Mouse (Mus musculus) heart, adult 18-20 months (tissue): ENCODE measurements around the gene Cpsf7. TPM values are rescaled to one million over a fixed set of nuclear protein-coding genes. Genes with fewer than 3 reads are reported as not detected.

ENCODE experiments used
- DNase-seq, 2 experiments: peaks; one replicate each; pipeline ENCODE4 v3.0.0; 2021 to 2022; ENCODE audit warnings: mixed read lengths in 1 of 2
- total RNA-seq, 2 experiments: library from RNA; stranded (reverse); gene quantifications; 2 replicates each; pipeline ENCODE4 v1.2.3; 2021

The Cpsf7 gene
- total RNA-seq, 2 experiments from 2014 or later, result 20.6 to 24.4 TPM

GRCm38 (mm10) chr19:10560108-10560507 lies 35.0 kb downstream of the Cpsf7 start:
- peak; percentile 19 to 25 for DNase-seq

- DNase-seq, result peak; percentile 66 to 81
Measured at GRCm38 (mm10) chr19:10561558-10562314, 36.7 kb downstream of the Cpsf7 start.

- DNase-seq, result no peak
Measured at GRCm38 (mm10) chr19:10562351-10562750, 37.3 kb downstream of the Cpsf7 start.

- no peak for DNase-seq
Measured at GRCm38 (mm10) chr19:10564278-10564677, 39.2 kb downstream of the Cpsf7 start.

GRCm38 (mm10) chr19:10565217-10565616 lies 40.2 kb downstream of the Cpsf7 start:
- DNase-seq, result no peak

- DNase-seq, result no peak
Measured at GRCm38 (mm10) chr19:10569627-10570026, 44.6 kb downstream of the Cpsf7 start.

GRCm38 (mm10) chr19:10576690-10577561 lies 51.9 kb downstream of the Cpsf7 start, which contains the start of the genes Cyb561a3 and Tmem138:
Gene Cyb561a3, plus strand, starts transcription at chr19:10577172.
Gene Tmem138, minus strand, starts transcription at chr19:10577362.
- peak; percentile 95 to 97 for DNase-seq

GRCm38 (mm10) chr19:10580102-10580501 lies 55.0 kb downstream of the Cpsf7 start:
- DNase-seq, result no peak

- no peak for DNase-seq
Measured at GRCm38 (mm10) chr19:10580761-10581160, 55.7 kb downstream of the Cpsf7 start.

GRCm38 (mm10) chr19:10581984-10582383 lies 56.9 kb downstream of the Cpsf7 start:
- no peak for DNase-seq

- DNase-seq, result no peak
Measured at GRCm38 (mm10) chr19:10583550-10584146, 58.6 kb downstream of the Cpsf7 start.

GRCm38 (mm10) chr19:10585112-10585511 lies 60.0 kb downstream of the Cpsf7 start:
- no peak for DNase-seq

- DNase-seq, result no peak
Measured at GRCm38 (mm10) chr19:10587231-10587630, 62.2 kb downstream of the Cpsf7 start.

- no peak for DNase-seq
Measured at GRCm38 (mm10) chr19:10589127-10589857, 64.2 kb downstream of the Cpsf7 start.

- no peak for DNase-seq
Measured at GRCm38 (mm10) chr19:10590301-10590700, 65.2 kb downstream of the Cpsf7 start.

- DNase-seq, result no peak
Measured at GRCm38 (mm10) chr19:10591659-10592377, 66.8 kb downstream of the Cpsf7 start.

Other genes with a start within 250 kb of the Cpsf7 start
- 1 to 10 TPM; 3.3 TPM for gene Dagla, start 220.4 kb upstream of the Cpsf7 start, total RNA-seq
- 10 to 100 TPM; 35.5 to 37.1 TPM for gene Syt7, start 136.2 kb upstream of the Cpsf7 start, total RNA-seq
- gene Lrrc10b, start 67.8 kb upstream of the Cpsf7 start, total RNA-seq, result 1 to 10 TPM; 1.7 to 5.7 TPM
- gene Ppp1r32, start 42.3 kb upstream of the Cpsf7 start, total RNA-seq, result under 1 TPM in 1 of 2 experiments, not detected in 1; 0.49 TPM
- gene Sdhaf2, start 876 bp downstream of the Cpsf7 start, total RNA-seq, result 10 to 100 TPM; 79.4 to 82.7 TPM
- 1 to 10 TPM; 4.9 to 5.8 TPM for gene Tmem216, start 31.0 kb downstream of the Cpsf7 start, total RNA-seq
- 10 to 100 TPM; 12.3 to 14.2 TPM for gene Cyb561a3, start 51.9 kb downstream of the Cpsf7 start, total RNA-seq
- 1 to 10 TPM; 1.4 to 2.1 TPM for gene Tmem138, start 52.1 kb downstream of the Cpsf7 start, total RNA-seq
- 100 to 1,000 TPM; 135 to 160 TPM for gene Ddb1, start 80.1 kb downstream of the Cpsf7 start, total RNA-seq
- 1 to 10 TPM; 9.6 to 9.7 TPM for gene Tkfc, start 80.4 kb downstream of the Cpsf7 start, total RNA-seq
- gene Vwce, start 108.9 kb downstream of the Cpsf7 start, total RNA-seq, result under 1 TPM in 1 of 2 experiments, not detected in 1; 0.31 TPM
- not detected for gene Pga5, start 152.8 kb downstream of the Cpsf7 start, total RNA-seq
- gene Vps37c, start 163.5 kb downstream of the Cpsf7 start, total RNA-seq, result 10 to 100 TPM; 20.4 to 21.8 TPM
- gene Cd5, start 213.7 kb downstream of the Cpsf7 start, total RNA-seq, result 1 to 10 TPM in 1 of 2 experiments, not detected in 1; 1.1 TPM